Mouse (Mus musculus) erythroblast, embryonic 14.5 days (primary cell): ENCODE measurements around the gene Barhl2. TPM values are rescaled to one million over a fixed set of nuclear protein-coding genes. Genes with fewer than 3 reads are reported as not detected.

Source experiments
- H3K27me3 ChIP-seq: 2 replicates; pipeline ENCODE4 v1.6.1; 2012; ENCODE audit warnings: inconsistent platforms; ENCODE audit not compliant: control insufficient read depth
- H3K36me3 ChIP-seq: 2 replicates; pipeline ENCODE4 v1.6.1; 2012; ENCODE audit warnings: mild to moderate bottlenecking, inconsistent platforms; ENCODE audit not compliant: control insufficient read depth
- H3K4me1 ChIP-seq: 2 replicates; pipeline ENCODE4 v1.6.1; 2012; ENCODE audit warnings: inconsistent platforms; ENCODE audit not compliant: control insufficient read depth
- H3K4me3 ChIP-seq: replicated peaks from 2 replicates; pipeline ENCODE3; 2012; ENCODE audit warnings: moderate library complexity, mild to moderate bottlenecking, inconsistent platforms
- H3K9me3 ChIP-seq: 2 replicates; pipeline ENCODE4 v1.6.1; 2012; ENCODE audit warnings: low read length, inconsistent platforms, mixed read lengths; ENCODE audit not compliant: control insufficient read depth
- GATA1 ChIP-seq: IDR thresholded peaks from 2 replicates; pipeline ENCODE4 v1.6.1; 2012; ENCODE audit warnings: low read length, inconsistent platforms, mixed read lengths
- TAL1 ChIP-seq: IDR thresholded peaks from 3 replicates; pipeline ENCODE4 v1.6.1; 2012; ENCODE audit warnings: low read length, inconsistent platforms, mixed read lengths
- polyA plus RNA-seq: library from polyadenylated mRNA; stranded (reverse); fragments of >175 nt; gene quantifications from 2 replicates; pipeline ENCODE4 v1.2.3, GENCODE M21; 2012

Barhl2 gene
- polyA plus RNA-seq, 1 experiment: not detected

DNA sequence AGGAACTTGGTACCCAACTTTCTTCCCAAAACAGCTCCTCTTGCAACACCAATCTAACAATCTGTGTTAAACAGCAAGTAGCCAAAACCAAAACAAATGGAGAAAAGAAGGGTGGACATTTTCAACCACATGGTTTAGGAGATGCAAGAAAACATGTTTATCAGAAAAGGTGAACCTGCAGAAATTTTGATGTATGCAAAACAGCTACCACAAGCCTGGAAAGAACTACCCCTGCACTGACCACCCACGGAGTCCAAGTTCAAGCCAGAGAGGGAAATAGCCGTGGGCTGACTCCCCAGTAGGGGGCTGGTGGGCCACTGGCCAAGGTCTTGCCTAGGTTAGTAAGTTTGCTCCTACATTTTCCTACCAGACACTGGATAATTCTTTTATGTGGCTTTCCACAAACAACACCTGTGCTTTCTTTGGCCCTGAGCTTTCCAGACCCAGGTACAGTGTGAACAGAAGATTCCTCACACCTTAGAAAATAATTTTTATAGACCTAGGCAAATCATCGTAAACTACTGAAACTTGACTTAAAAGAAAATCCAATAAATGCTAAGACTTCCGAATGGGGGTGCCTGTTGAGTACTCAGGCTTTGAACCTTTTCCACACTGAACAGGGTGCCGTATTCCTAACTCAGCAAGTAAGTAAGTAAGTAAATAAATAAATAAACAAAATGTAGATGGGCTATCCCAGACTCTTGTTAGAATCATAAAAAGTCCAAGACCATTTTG is 7.4 kb downstream of the Barhl2 start:
- H3K27me3 ChIP-seq: peaks cover 94% of the 10 kb centered on the region
- TF ChIP-seq GATA1: no peak
- no peak for TF ChIP-seq TAL1
- H3K4me3 ChIP-seq: no peak overlapping the region
- no peaks in the 10 kb centered on the region for H3K4me1 ChIP-seq
- no peaks in the 10 kb centered on the region for H3K36me3 ChIP-seq
- H3K9me3 ChIP-seq: peaks cover 3% of the 10 kb centered on the region; the same call in 1 of the 2 replicates

DNA sequence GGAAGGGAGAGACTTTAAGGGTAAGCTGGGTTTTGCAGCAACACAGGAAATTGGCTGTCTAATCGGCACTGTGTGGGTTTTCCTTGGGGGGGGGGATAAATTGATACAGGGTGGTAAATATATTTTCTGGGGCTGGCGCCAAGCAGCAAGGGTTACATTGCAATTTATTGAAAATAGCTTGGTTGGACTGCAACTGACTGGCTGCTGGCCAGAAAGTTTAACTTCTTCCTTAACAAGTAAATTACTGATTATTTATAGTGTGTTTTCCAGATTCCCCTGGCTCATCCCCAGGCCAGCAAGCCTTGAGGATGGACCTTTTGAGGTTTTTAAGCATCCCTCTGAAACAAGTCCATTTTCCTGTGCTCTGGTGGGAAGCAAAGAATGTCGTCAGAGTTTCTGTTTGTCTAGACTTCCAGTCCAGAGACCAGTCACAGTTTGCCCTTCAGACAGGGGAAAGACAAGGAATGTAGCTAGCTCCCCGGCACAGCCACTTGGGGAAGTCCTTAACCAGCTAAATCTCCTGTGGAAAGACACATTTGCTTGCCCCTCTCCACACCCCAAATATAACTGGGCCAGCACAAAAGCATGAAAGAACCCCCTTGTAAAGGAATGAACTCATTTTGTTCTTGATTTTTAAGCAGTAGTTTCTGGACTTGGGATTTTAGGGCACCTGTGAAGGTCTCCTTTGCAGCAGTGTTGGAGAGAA is 8.1 kb downstream of the Barhl2 start:
- Histone ChIP-seq H3K4me3 (no peak overlapping the region), H3K36me3 (no peaks in the 10 kb centered on the region), H3K4me1 (no peaks in the 10 kb centered on the region), H3K27me3 (peaks cover 93% of the 10 kb centered on the region), H3K9me3 (peaks cover 3% of the 10 kb centered on the region; the same call in 1 of the 2 replicates)
- TF ChIP-seq TAL1 (no peak), GATA1 (no peak)

- Histone ChIP-seq H3K27me3 (peaks cover 85% of the 10 kb centered on the region), H3K4me3 (no peak overlapping the region), H3K4me1 (no peaks in the 10 kb centered on the region), H3K9me3 (no peaks in the 10 kb centered on the region; the same call in 1 of the 2 replicates), H3K36me3 (no peaks in the 10 kb centered on the region)
- no peak for TF ChIP-seq GATA1
Observed at GRCm38 (mm10) chr5:106448798-106449125, 9.2 kb downstream of the Barhl2 start.

DNA sequence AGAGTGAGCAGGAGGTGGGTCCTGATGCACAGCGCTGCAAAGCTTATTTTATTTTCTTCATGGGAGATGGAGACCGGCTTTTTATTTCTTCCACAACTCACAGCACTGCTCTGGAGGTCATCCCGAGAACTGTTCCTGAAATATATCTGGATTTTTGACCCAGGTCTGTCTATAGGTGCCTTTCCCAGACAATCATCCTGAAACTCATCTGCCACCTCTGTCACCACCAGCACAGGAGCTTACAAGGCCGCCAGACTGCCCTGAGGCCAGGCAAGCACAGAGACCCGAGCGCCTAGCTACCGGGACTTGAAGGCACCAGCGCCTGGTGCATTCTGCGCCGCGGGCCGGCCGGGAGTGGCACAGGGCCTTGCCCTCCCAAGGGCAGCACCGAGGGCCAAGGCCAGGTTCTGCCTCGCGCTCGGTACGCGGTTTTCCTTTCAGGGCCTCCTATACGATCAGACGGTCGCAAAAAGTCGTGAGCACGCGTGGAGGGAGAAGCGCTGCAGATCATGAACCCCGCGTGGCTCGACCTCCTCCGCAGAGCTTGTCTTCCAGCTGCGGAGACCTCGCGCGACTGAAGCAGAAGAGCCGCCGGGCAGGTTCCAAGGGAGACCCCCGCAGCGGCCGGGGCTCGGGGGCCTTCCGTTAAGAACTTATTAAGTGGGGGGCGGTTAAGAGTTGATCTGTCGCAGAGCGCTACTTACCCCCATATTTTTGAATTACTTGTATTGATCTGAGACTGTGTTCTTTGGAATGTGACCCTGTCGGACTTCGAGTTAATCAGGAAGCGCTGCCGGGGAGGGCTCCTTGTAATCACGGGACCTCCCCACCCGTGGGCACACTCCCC is 9.8 kb downstream of the Barhl2 start:
- Histone ChIP-seq H3K9me3 (no peaks in the 10 kb centered on the region; the same call in 1 of the 2 replicates), H3K4me3 (no peak overlapping the region), H3K4me1 (no peaks in the 10 kb centered on the region), H3K36me3 (no peaks in the 10 kb centered on the region), H3K27me3 (peaks cover 80% of the 10 kb centered on the region)
- no peak for TF ChIP-seq GATA1
- no peak for TF ChIP-seq TAL1

- TF ChIP-seq GATA1: no peak
- TF ChIP-seq TAL1: no peak
- H3K4me3 ChIP-seq: no peak overlapping the region
- H3K36me3 ChIP-seq: no peaks in the 10 kb centered on the region
- H3K27me3 ChIP-seq: peaks cover 71% of the 10 kb centered on the region
- no peaks in the 10 kb centered on the region; the same call in 1 of the 2 replicates for H3K9me3 ChIP-seq
- no peaks in the 10 kb centered on the region for H3K4me1 ChIP-seq
Observed at GRCm38 (mm10) chr5:106447091-106447820, 10.7 kb downstream of the Barhl2 start.

- H3K9me3 ChIP-seq: no peaks in the 10 kb centered on the region
- no peak for TF ChIP-seq TAL1
- no peak for TF ChIP-seq GATA1
- no peaks in the 10 kb centered on the region for H3K4me1 ChIP-seq
- H3K27me3 ChIP-seq: peaks cover 65% of the 10 kb centered on the region
- H3K4me3 ChIP-seq: no peak overlapping the region
- H3K36me3 ChIP-seq: no peaks in the 10 kb centered on the region
Observed at GRCm38 (mm10) chr5:106446593-106446992, 11.4 kb downstream of the Barhl2 start.

DNA sequence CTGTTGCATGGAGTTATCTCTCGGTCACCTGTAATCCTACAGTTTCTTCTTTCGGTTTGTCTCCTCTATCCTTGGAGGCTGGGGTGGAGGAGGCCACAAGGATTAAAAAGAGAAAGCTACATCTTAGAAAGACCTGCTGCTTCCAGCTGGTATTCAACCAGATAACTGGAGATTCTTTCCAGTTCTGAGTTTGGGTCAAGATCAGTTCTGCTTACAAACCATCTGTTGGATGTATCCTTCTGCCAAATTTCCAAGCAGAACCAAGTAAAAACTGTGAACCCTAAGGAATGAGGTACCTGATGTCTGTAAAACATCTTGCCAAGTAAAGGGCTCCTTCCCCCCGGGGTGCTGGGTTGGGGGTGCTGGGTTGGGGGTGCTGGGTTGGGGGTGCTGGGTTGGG is 12.3 kb downstream of the Barhl2 start:
- no peaks in the 10 kb centered on the region for H3K4me1 ChIP-seq
- no peak for TF ChIP-seq TAL1
- TF ChIP-seq GATA1: no peak
- peaks cover 55% of the 10 kb centered on the region for H3K27me3 ChIP-seq
- no peaks in the 10 kb centered on the region for H3K36me3 ChIP-seq
- H3K4me3 ChIP-seq: no peak overlapping the region
- no peaks in the 10 kb centered on the region for H3K9me3 ChIP-seq

DNA sequence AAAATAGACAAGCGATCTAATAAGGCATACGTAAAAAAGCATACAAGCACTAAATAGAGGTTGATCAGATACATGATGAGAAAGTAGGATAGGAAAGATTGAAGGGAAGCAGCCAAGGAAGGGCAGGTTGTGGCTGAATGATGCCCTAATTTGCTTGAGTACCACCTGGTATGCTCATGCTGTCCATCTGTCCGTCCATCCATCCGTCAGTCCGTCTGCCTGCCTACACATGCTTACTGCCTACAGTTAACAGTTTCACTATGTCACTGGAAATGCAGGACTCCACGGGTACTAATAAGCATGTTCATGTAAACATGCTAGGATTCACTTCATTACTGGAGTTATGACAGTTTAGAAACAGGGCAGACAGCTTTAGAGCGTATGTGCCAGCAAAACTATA is 19.1 kb downstream of the Barhl2 start:
- TF ChIP-seq TAL1 (no peak), GATA1 (no peak)
- no peaks in the 10 kb centered on the region for H3K9me3 ChIP-seq
- no peak overlapping the region for H3K4me3 ChIP-seq
- no peaks in the 10 kb centered on the region for H3K36me3 ChIP-seq
- no peaks in the 10 kb centered on the region for H3K4me1 ChIP-seq
- H3K27me3 ChIP-seq: peaks cover 3% of the 10 kb centered on the region; the same call in 1 of the 2 replicates
